Mouse (Mus musculus) spleen, adult 2 months (tissue): Measurements from ENCODE around the gene Eif3j1.

Experiments
- CTCF ChIP-seq: fragments of 200-500 bp; IDR thresholded peaks from 2 replicates; pipeline ENCODE4 v1.5.1; 2011; ENCODE audit warnings: mild to moderate bottlenecking, inconsistent platforms; ENCODE audit not compliant: insufficient read depth, insufficient read length, insufficient replicate concordance; ENCODE audit errors: extremely low read depth
- POLR2A ChIP-seq: fragments of 200-500 bp; IDR thresholded peaks from 2 replicates; pipeline ENCODE4 v1.6.1; 2011; ENCODE audit warnings: low read depth, low read length, inconsistent platforms

DNA sequence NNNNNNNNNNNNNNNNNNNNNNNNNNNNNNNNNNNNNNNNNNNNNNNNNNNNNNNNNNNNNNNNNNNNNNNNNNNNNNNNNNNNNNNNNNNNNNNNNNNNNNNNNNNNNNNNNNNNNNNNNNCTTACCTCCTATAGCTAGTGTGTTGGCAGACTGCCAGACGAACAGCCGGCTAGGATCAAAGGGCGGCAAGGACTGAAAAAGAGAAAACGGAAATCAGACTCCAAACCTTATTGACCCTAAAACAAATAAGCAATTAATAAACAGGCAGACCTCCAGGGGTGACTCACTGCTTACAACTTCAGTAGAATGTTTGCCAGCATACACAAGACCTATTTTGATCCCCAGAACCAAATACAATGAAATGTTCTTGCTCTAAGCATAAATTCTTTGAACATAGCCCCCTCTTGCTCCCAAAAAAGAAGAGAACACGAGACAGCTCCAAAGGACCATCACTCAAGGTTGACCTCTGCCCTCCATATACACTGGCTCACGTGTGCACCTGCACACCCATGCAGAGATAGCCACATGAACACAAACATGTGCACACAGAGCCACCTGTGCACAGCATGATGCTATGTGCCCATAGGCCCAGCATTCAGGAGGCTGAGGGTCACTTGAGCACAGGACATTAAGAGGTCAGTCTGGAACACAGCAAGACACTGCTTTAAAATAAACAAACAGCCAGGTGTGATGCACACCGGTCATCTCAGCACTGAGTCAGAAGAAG, 53.5 kb downstream of the Eif3j1 start:
- TF ChIP-seq CTCF = no peak
- no peak for TF ChIP-seq POLR2A
